Mouse (Mus musculus) urinary bladder, adult 2 months (tissue): ENCODE measurements at regions not wholly inside any gene's neighbourhood (a gene's known extent, or its start where the extent isn't known, plus 50 kb on each side); places are given as distances from the start of the nearest gene placed in this dataset.

Experiments
- DNase-seq: peaks from one replicate; pipeline ENCODE4 v3.0.0; 2022; ENCODE audit warnings: low spot score

DNA sequence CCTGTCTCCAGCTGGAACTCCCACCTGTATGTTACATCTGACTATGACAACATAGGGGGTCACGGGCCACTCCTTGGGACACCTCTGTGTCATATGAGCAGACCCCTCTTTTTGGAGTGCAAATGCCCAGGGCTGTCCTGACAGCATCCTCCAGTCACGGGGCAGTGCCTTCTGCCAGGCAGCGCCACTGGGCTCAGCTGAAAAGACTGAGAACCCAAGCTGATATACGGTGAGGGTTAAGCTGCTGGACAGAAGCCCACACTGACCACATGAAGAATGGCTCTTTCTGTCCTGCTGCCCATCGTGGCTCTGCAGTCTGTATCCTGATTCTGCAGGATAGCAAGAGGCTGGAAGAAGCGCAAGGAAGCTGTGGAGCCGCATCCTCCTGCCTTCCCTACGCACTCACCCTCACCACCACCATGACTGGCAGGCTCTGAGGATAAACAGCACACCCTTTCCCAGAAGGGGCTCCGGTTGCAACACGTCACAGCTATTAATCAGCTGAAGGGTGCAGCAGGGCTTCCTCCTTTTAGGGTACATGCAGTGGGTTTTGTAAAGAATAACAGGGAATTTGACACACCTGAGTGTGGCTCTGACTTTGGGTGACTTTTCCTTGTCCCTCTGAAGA, 93.9 kb upstream of the Arntl start:
- no peak for DNase-seq

DNA sequence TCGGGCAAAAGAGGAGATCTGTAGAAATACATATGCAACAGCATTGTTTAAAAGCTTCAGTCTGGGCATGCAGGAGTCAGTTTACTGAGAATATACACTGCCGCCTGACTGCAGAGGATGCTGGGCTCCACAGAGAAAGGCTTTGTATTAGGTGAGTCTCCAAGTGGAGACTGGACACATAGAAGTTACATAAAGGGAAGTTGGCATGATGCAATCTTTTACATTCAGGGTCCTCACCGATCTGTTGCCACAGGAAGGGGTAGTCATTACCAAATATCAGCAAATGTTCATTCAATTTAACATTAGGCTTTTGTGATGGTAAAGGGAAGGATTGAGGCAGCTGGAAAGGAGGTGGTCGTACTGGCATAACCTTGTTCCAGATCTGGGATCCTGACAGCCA, 89.7 kb upstream of the Arntl start:
- no peak for DNase-seq

DNA sequence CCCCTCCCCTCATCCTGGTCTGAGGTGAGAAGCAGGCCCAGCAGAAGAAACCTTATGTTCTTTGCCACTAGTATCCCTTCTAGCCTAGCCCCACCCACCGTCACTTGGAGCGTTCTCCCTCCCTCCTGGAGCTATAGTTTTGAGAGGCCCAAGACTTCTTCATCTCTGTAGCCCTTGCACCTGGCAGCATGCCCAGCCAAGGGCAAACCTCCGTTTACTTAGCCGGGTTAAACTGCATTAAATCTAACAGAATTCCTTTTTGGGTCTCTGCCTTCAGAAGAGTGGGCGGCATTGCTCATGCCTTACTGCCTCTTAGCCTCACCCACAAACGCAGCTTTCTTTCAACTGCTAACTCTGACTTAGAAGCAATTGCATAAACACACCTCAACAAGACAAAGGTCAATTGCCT, 85.3 kb upstream of the Arntl start:
- DNase-seq, result no peak

DNA sequence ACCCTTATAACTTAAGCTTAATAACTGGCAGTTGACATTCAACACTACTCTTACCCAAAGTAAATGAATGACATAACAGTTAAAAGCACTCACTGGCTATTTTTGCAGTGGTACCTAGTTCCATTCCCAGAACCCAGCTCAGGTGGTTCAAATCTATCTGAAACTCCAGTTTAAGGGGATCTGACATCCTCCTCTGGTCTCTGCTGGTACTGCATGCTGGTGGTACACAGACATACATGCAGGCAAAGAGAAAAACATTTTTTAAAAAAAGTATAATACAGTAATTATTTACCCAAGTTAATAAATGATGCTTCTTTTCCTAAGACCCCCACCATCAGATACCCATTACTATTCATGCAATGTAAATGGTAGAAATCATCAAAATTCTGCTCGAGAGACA, 81.3 kb upstream of the Arntl start:
- DNase-seq, result no peak

DNA sequence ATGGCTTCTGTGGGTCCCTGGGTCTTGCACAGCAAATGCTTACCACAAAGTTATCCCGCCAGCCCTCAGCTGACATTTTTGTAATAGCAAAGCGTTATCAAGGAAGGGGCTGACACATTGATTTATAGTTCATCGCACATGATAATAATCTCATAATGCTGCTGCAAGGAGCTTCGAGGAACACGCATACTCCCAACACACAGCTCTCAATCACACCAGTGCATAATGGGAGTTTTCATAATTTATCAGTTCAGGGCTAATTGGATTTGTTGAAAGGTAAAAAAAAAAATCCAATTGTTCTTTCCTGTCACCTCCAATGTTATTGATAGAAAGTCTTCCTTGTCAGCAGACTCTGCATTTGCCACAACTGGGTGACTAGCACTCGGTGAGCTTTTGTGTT, 76.7 kb upstream of the Arntl start:
- DNase-seq, result no peak

DNA sequence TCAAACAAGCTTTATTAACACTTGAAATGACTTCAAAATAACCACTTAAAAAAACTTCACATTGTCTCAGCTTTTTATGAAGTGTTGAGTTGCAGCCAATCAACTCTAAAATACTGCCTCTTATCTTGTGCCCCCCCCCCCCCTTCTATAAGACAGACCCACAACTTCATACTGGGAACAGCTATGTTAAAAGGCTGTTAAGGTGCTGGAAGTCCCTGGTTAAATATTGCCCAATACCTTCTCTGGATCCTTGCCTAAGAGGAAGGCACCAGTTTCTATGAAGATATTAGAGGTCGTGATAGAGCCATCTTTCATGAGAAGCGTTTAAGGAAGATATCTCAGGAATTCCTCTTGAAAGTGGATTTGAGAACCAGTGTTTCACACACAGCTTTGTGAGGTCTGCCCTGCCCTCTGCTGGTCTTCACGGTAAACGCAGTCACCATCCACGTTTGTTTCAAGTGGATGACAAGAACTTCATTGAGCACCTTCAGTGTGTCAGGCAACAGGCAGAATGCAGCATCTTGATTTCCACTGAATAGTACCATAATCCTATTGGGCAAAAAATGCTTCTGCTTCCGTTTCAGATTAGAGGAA, 75.2 kb upstream of the Arntl start:
- peak; percentile 35 for DNase-seq

DNA sequence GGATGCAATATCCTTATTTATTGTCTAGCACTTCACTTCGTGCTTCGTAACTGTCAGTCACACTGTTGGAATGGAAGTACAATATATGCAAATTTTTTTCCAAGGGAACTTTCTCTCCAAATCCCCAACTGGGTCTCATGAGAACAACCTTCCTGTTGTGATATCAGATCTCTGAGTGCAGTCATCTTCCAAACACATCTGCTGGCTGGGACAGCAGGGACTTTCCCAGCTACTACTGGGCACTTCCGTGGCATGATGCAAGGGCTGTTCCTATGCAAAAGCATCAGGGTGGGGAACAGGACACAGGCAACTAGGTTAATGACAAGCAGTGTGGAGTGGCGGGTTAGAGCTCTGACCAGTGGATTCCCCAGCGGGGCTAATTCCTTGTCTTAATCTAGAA, 73.4 kb upstream of the Arntl start:
- DNase-seq, result no peak

DNA sequence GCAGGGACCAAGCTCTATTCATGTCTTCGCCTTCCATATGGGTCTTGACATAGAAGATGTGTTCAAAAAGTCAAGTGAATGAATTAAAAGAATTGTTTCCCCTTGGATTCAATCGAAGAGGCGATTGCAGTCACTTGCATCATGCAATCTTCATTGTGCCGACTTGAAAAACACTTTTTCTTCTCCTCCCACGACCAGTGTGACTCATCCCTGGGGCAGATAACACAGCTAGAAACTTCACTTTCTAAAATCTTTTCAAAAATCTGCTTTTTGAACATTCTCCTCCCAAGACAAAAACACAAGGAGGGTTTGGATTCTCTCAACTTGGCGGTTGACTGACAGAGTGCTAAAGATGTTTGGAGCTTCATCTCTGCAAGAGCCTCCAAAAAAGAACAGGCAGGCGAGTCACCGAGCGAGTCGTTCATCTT, 67.2 kb upstream of the Arntl start:
- no peak for DNase-seq

DNA sequence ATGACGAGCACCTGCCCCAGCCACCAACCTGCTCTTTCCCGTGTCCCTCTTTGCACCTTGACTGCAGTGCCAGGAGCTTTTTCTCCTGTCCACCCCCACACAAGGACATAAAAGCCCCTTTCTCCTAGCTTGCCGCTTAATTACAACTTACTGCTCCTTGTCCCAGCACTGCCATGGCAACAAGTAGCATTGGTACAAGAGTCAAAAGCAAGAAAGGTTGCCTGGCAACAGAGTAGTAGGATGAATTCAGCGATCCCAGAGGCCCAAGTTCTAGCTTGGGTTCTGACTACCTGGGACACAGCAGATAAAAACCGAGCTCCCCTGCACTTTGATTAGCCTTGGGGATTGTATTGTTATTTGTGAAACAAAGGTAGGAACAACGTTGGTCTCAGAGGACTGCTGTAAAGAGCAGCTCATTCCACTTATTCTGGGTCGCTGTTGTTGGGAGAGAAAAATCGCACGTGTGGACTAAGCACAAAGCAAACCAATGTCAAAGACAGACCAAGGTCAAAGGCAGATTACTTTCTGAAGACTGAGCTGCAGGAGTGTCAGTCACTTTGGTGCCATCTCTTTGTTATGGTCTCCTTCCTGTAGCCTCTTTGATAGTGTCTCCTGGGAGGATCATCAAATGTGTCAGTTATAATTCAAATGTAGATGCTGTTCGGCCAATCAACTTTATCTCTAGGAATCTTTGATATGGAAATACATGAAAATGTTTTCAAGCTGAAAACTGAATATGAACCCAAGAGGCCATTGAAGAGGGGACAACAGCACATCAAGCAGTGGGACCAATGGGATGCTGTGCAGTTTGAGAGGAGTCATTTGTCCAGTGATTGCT, 65.2 kb upstream of the Arntl start:
- no peak for DNase-seq

DNA sequence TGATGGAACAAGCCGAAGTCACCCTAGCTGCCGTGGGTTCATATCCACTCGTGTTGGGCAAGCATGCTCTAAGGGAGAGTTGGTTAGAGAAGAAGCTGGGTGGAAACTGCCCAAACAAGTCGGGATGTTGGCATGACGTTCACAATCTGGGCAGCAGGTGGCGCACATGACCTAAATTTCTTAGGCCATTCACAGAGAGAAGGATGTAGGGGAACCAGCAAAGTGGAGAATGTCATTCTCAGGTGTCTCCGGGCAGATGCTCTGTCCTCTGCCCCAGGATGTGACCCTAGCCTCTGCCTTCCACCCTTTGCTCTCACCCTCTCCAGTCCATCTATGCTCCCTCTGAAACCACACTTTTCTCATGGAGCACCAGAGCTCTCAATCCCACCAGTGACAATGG, 63.7 kb upstream of the Arntl start:
- peak; percentile 73 for DNase-seq

DNA sequence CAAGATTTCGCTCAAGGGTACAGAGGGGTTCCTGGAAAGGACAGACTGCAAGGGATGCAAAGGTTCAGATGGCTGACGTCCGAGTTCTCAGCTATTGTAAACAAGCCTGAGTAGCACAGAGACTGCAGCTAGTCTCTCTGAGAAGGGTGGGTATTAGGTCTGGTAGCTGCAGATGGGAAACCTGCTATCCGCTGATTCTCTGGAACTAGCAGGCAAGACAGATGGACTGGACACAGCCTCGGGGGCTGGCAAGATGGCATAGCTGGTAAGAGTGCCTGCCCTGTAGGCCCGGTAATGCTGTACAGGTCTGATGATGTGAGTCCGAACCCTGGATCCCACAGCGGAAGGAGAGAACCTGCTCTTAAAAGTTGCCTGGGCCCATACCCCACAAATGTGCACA, 62.2 kb upstream of the Arntl start:
- DNase-seq, result no peak

DNA sequence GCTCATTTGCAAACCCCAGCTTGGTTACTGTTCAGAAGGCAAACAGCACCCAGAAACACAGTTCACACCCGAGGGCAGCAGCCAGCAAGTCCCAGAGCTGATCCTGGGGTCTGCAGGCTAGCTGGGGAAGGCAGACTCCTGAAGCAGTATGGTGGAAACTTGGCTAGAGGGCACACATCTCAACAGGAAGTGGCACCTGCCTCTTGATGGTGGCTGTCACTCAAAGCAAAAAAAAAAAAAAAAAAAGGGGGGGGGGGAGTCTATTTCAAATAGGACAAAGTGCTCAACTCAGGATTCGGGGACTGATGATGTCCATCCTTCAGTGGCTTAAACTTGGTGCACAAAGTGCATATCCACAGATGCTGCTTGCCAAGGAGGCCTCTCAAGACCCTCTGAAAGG, 61.2 kb upstream of the Arntl start:
- no peak for DNase-seq

DNA sequence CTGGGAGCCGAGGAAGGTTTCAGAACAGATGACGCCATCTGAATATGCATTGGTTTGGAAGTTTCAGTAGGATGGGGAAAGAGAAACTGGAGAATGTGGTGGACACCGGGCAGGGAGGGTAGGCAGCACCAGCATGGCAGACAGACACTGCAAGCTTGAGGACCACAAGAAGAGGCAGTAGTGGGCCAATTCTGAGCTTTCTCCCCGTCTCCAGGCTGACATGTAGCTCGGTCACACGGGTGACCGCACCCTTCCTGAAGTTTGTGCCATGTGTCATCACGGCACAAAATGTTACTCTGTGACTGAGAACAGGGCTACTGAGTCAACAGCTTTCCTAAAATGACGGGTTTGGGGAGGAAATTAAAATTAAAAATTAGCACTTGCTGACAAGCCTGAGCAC, 60.7 kb upstream of the Arntl start:
- DNase-seq, result no peak

DNA sequence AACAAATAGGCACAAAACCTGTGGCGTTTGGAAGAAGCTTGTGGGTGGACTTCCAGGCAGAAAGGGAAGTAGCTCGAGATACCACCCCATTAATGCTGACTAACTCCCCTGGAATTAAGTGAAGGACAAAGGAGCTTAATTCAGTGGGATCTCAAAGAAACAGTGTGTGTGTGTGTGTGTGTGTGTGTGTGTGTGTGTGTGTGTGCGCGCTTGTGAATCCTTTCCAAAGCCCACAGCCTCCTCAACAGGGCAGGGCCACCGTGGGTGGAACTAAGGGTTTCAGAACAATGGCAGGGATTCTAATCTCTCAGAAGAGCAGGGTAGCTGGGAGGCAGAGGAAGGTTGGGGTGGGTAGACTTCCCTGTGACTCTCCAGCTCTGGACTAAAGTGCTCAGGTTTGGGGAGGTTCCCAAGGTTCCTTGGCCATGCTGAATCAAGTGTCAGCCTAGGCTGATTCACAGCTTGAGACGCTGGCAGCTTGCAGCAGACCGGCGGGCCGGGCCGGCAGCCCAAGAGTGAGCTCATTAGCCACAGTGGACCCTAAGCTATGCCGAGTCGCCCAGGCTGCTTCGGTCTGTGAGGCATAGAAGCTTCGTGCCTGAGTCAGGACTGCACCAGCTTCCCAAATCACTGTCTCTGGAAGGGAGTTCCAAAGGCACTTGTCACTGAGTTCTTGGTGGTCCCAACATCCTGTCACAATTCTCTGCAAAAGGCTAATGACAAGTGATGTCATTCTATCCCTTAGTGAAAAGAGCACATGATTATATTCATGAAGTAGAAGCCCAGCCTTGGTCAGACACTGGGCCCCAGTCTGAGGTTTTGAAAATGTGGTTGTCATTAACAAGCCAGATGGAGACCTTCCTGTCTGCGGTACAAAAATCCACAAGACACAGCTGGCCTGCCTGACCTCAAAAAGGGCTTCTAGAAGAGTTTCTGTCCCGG, 59.6 kb upstream of the Arntl start:
- DNase-seq, result no peak

DNA sequence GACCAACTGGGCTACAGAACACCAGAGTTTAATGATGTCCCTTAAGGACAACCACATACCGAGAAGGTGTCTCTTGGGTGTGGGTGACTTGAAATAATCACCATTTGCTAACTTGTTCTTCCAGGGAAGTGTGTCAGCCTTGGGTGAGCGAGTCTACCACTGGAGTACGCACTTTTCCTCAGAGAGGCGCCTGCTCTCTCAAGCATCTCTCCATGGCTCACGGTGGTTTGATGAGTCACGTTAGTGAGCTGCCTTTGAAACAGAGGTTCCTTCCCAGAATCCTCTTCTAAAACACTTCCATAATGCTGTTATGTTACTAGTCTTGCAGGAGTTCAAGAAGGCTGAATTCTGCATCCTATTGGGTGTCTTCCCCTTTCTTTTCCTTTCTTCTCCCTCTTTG, 58.6 kb upstream of the Arntl start:
- no peak for DNase-seq

DNA sequence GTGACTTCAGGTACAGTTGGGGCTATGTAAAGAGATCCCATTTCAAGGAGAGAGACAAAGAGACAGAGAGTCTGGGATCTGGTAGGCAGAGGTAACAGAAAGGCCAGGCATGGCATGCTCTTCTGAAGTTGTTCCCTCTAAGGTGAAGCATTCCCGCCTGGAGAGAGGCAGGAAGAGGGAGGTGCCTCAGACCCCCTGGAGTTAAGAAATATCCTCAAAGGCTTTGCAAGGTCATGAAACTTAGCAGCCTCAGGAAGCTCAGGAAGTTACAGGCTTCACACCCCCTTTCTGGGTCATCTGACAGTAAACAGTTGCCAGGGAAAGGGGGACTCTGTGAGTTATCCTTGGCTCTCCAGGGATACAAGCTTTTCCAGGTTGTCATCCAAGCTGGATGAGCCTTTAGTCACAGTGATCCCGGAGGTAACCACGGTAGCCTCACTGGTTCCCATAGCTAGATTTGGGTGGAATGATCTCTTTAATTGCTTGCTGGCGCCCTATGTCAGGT, 57.2 kb upstream of the Arntl start:
- DNase-seq, result no peak

DNA sequence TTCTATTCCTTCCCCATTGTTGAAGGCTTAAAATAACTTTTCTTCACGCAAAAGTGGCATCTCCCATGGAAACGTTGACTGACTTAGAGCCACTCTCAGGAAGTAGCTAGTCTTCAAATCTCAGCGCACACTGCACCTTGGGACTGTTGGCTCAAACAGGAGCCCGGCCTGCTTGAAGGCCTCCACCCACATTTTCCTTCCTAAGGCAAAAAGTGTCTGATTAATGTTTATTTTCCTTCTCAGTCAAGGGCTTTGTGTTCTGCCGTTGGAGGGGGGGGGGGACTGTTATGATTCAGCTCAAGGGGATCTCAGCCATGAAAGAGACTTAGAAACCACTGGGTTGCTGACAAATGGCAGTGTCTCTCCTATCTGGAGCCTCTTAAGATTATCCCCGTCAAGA, 56.5 kb upstream of the Arntl start:
- no peak for DNase-seq

DNA sequence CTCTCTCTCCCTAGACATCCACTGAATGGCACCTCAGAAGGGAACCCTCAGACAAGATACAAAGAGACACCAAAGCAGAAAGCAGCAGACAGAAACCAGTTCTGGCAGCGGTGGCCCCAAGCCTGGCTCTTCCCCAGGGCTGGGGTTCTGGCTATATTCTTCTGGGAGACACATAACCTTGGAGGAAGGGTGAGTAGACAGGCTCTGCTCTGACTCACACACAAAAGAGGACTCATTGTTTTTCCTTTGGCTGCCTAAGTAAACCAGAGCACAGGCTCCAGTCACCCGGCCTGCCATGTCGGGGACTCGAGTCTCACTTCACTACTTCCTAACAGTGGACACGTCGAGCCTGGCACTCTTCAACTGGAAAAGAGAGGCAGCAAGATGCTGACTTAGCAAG, 55.8 kb upstream of the Arntl start:
- DNase-seq, result no peak

DNA sequence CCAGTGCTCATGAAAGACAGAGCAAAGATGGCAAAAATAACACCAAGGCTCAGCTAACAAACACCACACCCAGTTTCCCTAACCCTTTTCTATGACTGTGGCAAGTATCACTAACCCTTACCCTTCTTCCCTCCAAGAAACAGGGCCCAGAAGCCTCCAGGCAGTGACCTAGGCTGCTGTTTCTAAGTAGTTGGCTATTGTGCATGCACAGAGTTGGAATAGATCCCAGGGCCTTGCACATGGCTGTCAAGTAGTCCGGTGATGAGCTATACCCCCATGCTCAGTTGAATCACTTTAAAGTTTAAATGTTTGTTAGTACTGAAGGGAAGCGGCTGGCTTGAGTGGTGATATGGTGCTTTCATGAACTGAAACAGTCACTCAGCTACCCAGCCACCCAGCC, 53.9 kb upstream of the Arntl start:
- DNase-seq, result no peak

DNA sequence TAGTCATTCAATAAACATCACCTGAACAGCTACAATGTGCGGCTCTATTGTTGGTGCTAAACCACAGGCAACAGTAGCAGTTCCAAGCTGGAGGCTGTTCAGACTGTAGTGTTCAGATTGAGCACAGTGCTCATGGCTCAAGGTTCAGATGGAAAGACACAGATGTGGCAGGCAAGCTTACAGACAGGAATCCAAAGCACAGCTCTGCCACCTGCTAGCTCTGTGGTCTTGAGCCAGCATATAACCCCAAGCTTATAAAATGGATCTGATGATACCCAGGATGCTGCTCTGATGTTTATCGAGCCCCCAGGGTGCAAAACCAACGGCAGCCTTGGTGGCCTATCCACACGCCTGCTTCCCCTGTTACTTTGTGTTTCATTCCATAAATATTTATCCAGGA, 53.2 kb upstream of the Arntl start:
- DNase-seq, result no peak

DNA sequence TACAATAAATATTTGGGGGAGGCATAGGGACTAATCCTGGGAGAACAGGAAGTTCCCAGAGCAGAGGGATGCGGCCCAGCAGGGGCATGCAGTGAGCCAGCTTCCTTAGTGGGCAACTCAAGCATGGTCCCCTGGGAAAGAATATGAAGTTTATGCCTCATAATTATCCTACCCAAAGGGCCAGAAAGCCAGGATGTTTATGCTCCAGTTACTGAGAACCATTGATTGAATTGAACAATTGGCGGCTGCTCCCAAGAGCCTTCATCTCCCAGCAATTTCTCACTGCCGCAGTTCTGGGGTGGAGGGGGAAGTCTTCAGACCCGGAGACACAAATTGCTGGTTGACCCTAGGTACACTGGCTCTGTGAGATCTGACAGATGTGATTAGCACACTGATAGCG, 50.9 kb upstream of the Arntl start:
- DNase-seq, result no peak
